Mouse (Mus musculus) E14TG2a.4 (cell line): Measurements from ENCODE around the gene Zfpm1.

Source experiments
- H3K27me3 ChIP-seq: 2 replicates; pipeline ENCODE4 v1.6.1; 2014; ENCODE audit warnings: low read length, control low read depth; ENCODE audit not compliant: insufficient read depth
- H3K36me3 ChIP-seq: 2 replicates; pipeline ENCODE4 v1.6.1; 2014; ENCODE audit warnings: low read length, control low read depth; ENCODE audit not compliant: insufficient read depth
- H3K4me1 ChIP-seq: replicated peaks from 2 replicates; pipeline ENCODE4 v1.6.1; 2014; ENCODE audit warnings: low read depth, low read length, control low read depth
- H3K4me3 ChIP-seq: replicated peaks from 2 replicates; pipeline ENCODE4 v1.5.1; 2014; ENCODE audit warnings: mild to moderate bottlenecking, low read length
- H3K9me3 ChIP-seq: 2 replicates; pipeline ENCODE4 v1.6.1; 2014; ENCODE audit warnings: low read length, control low read depth
- CTCF ChIP-seq: conservative IDR thresholded peaks from 2 replicates; pipeline ENCODE4 v1.5.1; 2014; ENCODE audit warnings: low read length
- NANOG ChIP-seq: IDR thresholded peaks from 2 replicates; pipeline ENCODE4 v1.6.1; 2014; ENCODE audit warnings: borderline replicate concordance, low read length, mixed read lengths
- POU5F1 ChIP-seq: IDR thresholded peaks from 2 replicates; pipeline ENCODE4 v1.6.1; 2014; ENCODE audit warnings: low read length, borderline replicate concordance

Zfpm1 gene

GRCm38 (mm10) chr8:122246257-122247211 is 35.4 kb upstream of the Zfpm1 start:
- H3K4me1 ChIP-seq, result peaks cover 6% of the 10 kb centered on the region; the same call in 1 of the 2 replicates
- 0 out of 2 replicates have a peak, but pooled peaks cover 11% of the 10 kb centered on the region for H3K27me3 ChIP-seq
- no peaks in the 10 kb centered on the region for H3K9me3 ChIP-seq
- H3K36me3 ChIP-seq, result no peaks in the 10 kb centered on the region
- no peak overlapping the region for H3K4me3 ChIP-seq
- TF ChIP-seq CTCF (no peak), NANOG (no peak), POU5F1 (no peak)

DNA sequence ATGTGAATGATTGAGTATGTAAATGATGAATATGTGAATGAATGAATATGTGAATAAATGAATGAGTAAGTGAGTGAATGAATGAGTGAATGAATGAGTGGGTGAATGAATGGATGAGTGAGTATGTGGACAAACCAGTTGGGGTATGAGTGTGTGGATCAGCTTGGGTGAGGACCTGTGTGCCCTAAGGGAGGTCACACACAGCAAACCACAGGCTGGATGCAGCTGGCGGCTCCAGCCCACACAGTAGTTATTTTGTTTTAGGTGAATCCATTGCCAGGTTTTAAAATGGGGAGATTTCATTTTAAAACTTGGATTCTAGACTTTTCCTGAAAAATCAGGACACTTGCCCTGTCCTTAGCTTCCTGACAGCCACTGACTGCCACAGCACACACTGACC is 30.2 kb upstream of the Zfpm1 start:
- peaks cover 13% of the 10 kb centered on the region for H3K4me1 ChIP-seq
- no peak for TF ChIP-seq NANOG
- TF ChIP-seq POU5F1, result no peak
- TF ChIP-seq CTCF, result no peak
- H3K4me3 ChIP-seq, result no peak overlapping the region
- peaks cover 24% of the 10 kb centered on the region; the same call in 1 of the 2 replicates for H3K27me3 ChIP-seq
- H3K9me3 ChIP-seq, result no peaks in the 10 kb centered on the region
- no peaks in the 10 kb centered on the region for H3K36me3 ChIP-seq

DNA sequence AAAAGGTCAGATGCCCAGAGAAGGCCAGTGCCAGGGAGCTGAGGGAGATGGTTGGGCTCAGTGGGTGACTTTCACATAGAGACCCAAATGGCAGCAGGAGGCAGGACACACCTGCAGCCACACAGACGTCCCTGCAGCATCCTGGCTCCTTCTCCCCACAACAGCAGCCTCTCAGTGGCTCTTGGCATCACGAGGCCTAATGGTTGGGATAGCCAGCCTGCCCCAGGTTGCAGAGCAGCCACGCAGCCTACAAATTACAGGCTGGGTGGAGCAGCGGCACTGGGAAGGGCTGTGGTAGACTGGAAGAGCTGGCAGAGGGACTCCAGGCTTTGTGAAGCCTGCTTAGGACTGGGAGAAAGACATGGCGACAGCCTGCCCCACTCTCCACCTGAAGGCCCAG is 29.6 kb upstream of the Zfpm1 start:
- no peak for TF ChIP-seq CTCF
- no peak for TF ChIP-seq POU5F1
- TF ChIP-seq NANOG, result no peak
- Histone ChIP-seq H3K4me1 (peaks cover 10% of the 10 kb centered on the region), H3K9me3 (no peaks in the 10 kb centered on the region), H3K4me3 (no peak overlapping the region), H3K36me3 (no peaks in the 10 kb centered on the region), H3K27me3 (peaks cover 26% of the 10 kb centered on the region; the same call in 1 of the 2 replicates)

DNA sequence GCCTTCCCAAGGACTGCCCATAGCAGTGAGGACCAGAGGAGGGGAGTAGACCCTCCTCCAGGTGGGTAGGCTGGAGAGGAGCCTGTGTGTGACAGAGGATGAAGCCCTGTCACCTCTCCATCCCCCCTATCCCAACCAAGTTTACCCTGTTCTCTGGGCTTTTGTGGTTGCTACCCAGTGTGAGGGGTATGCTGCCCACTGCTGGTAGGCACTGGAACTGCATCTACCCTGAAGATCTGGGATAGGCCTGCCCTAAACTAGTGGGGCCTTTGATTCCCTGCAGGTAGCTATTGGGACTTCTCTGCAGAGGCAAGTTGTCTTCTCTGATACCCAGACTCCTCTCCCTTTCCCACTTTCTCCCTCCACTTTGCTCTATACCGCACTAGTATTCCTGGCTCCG is 22.6 kb upstream of the Zfpm1 start:
- Histone ChIP-seq H3K4me1 (peaks cover 29% of the 10 kb centered on the region), H3K4me3 (no peak overlapping the region), H3K27me3 (peaks cover 59% of the 10 kb centered on the region), H3K9me3 (no peaks in the 10 kb centered on the region), H3K36me3 (no peaks in the 10 kb centered on the region)
- TF ChIP-seq NANOG, result no peak
- no peak for TF ChIP-seq CTCF
- TF ChIP-seq POU5F1, result no peak

GRCm38 (mm10) chr8:122260755-122261154 is 21.2 kb upstream of the Zfpm1 start:
- Histone ChIP-seq H3K27me3 (peaks cover 73% of the 10 kb centered on the region), H3K9me3 (no peaks in the 10 kb centered on the region), H3K36me3 (no peaks in the 10 kb centered on the region), H3K4me1 (peaks cover 26% of the 10 kb centered on the region), H3K4me3 (no peak overlapping the region)
- TF ChIP-seq POU5F1, result no peak
- no peak for TF ChIP-seq NANOG
- TF ChIP-seq CTCF, result no peak

GRCm38 (mm10) chr8:122262835-122263234 is 19.1 kb upstream of the Zfpm1 start:
- Histone ChIP-seq H3K4me3 (peak overlapping the region; percentile 57), H3K36me3 (no peaks in the 10 kb centered on the region), H3K9me3 (no peaks in the 10 kb centered on the region), H3K4me1 (peaks cover 27% of the 10 kb centered on the region), H3K27me3 (peaks cover 83% of the 10 kb centered on the region)
- TF ChIP-seq NANOG, result no peak
- no peak for TF ChIP-seq POU5F1
- no peak for TF ChIP-seq CTCF

GRCm38 (mm10) chr8:122264243-122264642 is 17.7 kb upstream of the Zfpm1 start:
- TF ChIP-seq CTCF (no peak), NANOG (no peak), POU5F1 (no peak)
- Histone ChIP-seq H3K9me3 (no peaks in the 10 kb centered on the region), H3K27me3 (peaks cover 88% of the 10 kb centered on the region), H3K36me3 (no peaks in the 10 kb centered on the region), H3K4me1 (peaks cover 38% of the 10 kb centered on the region), H3K4me3 (no peak overlapping the region)

DNA sequence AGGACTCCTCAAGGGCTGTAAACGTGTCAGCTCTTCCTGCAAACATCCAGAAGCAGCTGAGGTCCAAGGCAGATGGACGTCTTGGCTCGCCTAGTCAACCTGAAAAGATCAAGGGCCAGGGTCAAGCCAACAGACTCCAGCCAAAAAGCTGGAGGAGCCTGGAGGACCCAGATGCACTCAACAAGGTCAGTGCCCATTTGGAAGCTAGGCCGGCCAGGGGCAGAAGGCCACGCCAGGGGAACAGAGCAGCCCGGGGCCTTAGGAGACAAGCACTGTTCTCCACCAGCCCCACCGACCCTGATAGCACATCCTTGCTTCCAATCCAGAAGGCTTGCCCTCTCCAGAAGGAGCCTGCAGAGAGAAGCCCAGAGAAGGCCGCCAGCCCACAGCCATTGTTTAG is 16.4 kb upstream of the Zfpm1 start:
- H3K36me3 ChIP-seq, result no peaks in the 10 kb centered on the region
- H3K4me1 ChIP-seq, result peaks cover 45% of the 10 kb centered on the region
- no peaks in the 10 kb centered on the region for H3K9me3 ChIP-seq
- peaks cover 97% of the 10 kb centered on the region for H3K27me3 ChIP-seq
- no peak overlapping the region for H3K4me3 ChIP-seq
- TF ChIP-seq POU5F1 (no peak), NANOG (no peak), CTCF (no peak)
